7 mouse cellular contexts compared by ENCODE assay signal in the genomic region with DNA sequence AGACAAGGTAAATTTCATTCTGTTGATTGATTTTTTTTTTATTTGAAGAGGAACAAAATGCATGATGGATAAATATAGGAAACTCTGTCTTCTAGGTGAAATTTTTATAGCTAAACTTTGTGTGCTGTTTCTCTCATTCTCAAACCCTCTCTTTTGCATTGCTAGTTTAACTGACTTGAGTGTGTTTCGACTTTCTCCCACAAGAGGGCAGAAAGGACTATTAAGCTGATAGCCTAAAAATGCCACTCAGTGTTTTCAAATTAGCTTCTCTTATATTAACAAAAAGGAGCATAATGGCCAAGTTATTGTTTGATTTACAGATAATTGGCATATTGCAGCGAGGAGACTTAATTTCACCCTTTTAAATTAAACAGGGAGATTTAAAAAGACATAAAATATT.
DNase-seq lines count a peak whose midpoint lies in the region.

No protein-coding gene starts in this region.

- DNase-seq in kidney, adult 8-10 months = peak; percentile 20 to 42
- no peak for DNase-seq in kidney, adult 11 months
- DNase-seq in 3T3-L1 (ENCODE audit: low read depth, low spot score) (peak; percentile 71), 416B (ENCODE audit: low read depth) (peak; percentile 75)
- peak; percentile 37 for DNase-seq in c-Kit-positive CD71-positive TER-119-negative erythroid progenitor cells, embryonic 14.5 days (ENCODE audit: low read depth)
- DNase-seq in left cerebral cortex, postnatal 25 days (ENCODE audit: low spot score in 2 of 2) = peak; percentile 26 to 51
- peak; percentile 11 for DNase-seq in thymus, postnatal 25 days

- intact Hi-C loops in left cerebral cortex, postnatal 25 days (cut with DNase I) = loop anchor here (2.0 kb wide), 1 partner anchor 262 kb away; no protein-coding TSS in a partner anchor
